Mouse (Mus musculus) heart, adult 11 months (tissue): Measurements from ENCODE around the gene Cd274.
"Not testable (repeated sequence)": the region's sequence is repeated elsewhere in the genome, so short reads cannot be mapped to it uniquely, and the experiment has no call there.

Experiments used
- DNase-seq: peaks from one replicate; pipeline ENCODE4 v3.0.0; 2022

Gene Cd274

GRCm38 (mm10) chr19:29396353-29396752 is 29.1 kb downstream of the Cd274 start:
- no peak for DNase-seq

- DNase-seq = peak; percentile 25
These were observed 32.5 kb downstream of the Cd274 start for GRCm38 (mm10) chr19:29399786-29400185.

- DNase-seq = peak; percentile 43
These were observed 33.2 kb downstream of the Cd274 start for GRCm38 (mm10) chr19:29400466-29400865.

- DNase-seq = peak; percentile 76
These were observed 35.4 kb downstream of the Cd274 start for GRCm38 (mm10) chr19:29402621-29403020.

GRCm38 (mm10) chr19:29403251-29403650 is 36.0 kb downstream of the Cd274 start:
- DNase-seq = peak; percentile 57

- DNase-seq = peak; percentile 34
These were observed 38.1 kb downstream of the Cd274 start for GRCm38 (mm10) chr19:29405388-29405787.

- peak; percentile 83 for DNase-seq
These were observed 39.1 kb downstream of the Cd274 start for GRCm38 (mm10) chr19:29406042-29407017.

GRCm38 (mm10) chr19:29410619-29411018 is 43.4 kb downstream of the Cd274 start, which contains the start of gene Pdcd1lg2:
Gene Pdcd1lg2, plus strand, starts transcription at chr19:29410919.
- peak; percentile 60 for DNase-seq

- peak; percentile 86 for DNase-seq
These were observed 45.5 kb downstream of the Cd274 start for GRCm38 (mm10) chr19:29412476-29413420.

- DNase-seq = no peak
These were observed 47.3 kb downstream of the Cd274 start for GRCm38 (mm10) chr19:29414513-29414912.

- not testable (repeated sequence) for DNase-seq
These were observed 47.7 kb downstream of the Cd274 start for GRCm38 (mm10) chr19:29414917-29415316.

- no peak for DNase-seq
These were observed 49.2 kb downstream of the Cd274 start for GRCm38 (mm10) chr19:29416393-29416902.

- peak; percentile 16 for DNase-seq
These were observed 49.9 kb downstream of the Cd274 start for GRCm38 (mm10) chr19:29417188-29417587.

GRCm38 (mm10) chr19:29417894-29418293 is 50.6 kb downstream of the Cd274 start:
- DNase-seq = peak; percentile 88

- DNase-seq = peak; percentile 90
These were observed 51.4 kb downstream of the Cd274 start for GRCm38 (mm10) chr19:29418661-29419115.

- peak; percentile 83 for DNase-seq
These were observed 52.3 kb downstream of the Cd274 start for GRCm38 (mm10) chr19:29419506-29419905.

GRCm38 (mm10) chr19:29419946-29420345 is 52.7 kb downstream of the Cd274 start:
- peak; percentile 85 for DNase-seq

GRCm38 (mm10) chr19:29420397-29420796 is 53.1 kb downstream of the Cd274 start:
- peak; percentile 83 for DNase-seq

GRCm38 (mm10) chr19:29422013-29422645 is 54.9 kb downstream of the Cd274 start:
- DNase-seq = peak; percentile 61

- peak; percentile 49 for DNase-seq
These were observed 55.5 kb downstream of the Cd274 start for GRCm38 (mm10) chr19:29422796-29423195.

GRCm38 (mm10) chr19:29430516-29430915 is 63.3 kb downstream of the Cd274 start:
- DNase-seq = peak; percentile 82

- peak; percentile 50 for DNase-seq
These were observed 63.7 kb downstream of the Cd274 start for GRCm38 (mm10) chr19:29430953-29431352.
